10 mouse cellular contexts compared by ENCODE assay signal in the genomic region with DNA sequence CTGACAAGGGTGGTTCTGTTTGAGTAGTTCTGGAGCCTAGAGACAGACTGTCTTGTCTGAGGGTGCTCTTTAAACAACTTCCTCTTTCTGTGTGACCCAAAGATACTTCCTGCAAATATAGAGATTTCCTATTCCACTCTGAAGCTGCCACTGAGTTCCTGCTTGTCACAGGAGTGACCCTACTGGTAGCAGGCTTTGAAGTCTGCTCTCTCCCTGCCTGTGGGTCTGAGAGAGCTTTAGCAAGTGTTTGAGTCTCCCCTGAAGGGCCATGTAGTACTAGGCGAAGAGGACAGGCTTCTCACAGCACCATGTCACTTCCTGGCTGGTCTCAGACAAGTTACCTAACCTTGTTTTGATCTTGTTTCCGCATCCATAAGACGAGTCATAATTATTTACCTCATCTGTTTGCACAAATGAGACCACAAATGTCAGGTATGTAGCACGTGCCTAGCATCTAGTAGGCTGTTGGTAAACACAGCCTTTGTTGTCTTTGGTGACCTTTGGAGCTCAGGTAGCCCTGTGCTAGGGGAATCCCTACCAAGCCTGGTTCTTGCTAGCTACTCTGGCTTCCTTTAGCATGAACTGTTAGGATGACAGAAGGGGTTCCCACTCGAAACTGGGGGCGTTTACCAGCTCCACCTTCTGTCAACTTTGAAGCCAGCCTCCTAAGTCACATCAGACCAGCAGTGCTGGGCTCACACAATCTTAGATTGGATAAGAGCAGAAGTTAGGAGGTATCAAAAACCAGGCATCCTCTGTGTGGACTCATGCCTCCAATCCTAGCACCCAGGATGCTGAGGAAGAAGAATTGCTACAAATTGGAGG. TPM values are rescaled to one million over a fixed set of nuclear protein-coding genes. Genes with fewer than 3 reads are reported as not detected.
DNase-seq lines count a peak whose midpoint lies in the region; ATAC-seq and TF ChIP-seq lines count a peak whose summit lies in the region.
"Had no signal": no experiment of that assay in that cellular context is flagged by ENCODE, and none has a peak within 500 bp of the region (broad histone marks: within the 10 kb centered on the region; RNA-seq: fewer than 3 reads in every experiment).

No protein-coding gene starts in this region.

- no peak for TF ChIP-seq EP300 in stomach, postnatal 0 days (optimal IDR thresholded peaks at IDR 0.05)

- peaks cover 48% of the 10 kb centered on the region for H3K4me1 ChIP-seq in lung, embryonic 15.5 days
- peaks cover 3% of the 10 kb centered on the region for H3K4me1 ChIP-seq in bone marrow, adult 2 months (ENCODE audit: control insufficient read depth, insufficient read depth, low read length)
- peaks cover 4% of the 10 kb centered on the region for H3K4me1 ChIP-seq in liver, embryonic 16.5 days (ENCODE audit: control insufficient read depth, low read depth, low read length)
- H3K4me1 ChIP-seq in stomach, postnatal 0 days (replicated peaks; ENCODE audit: control insufficient read depth, insufficient read depth) = no peaks in the 10 kb centered on the region
- H3K4me1 ChIP-seq in hindbrain, embryonic 10.5 days (replicated peaks) = no peaks in the 10 kb centered on the region
- H3K4me1 ChIP-seq: midbrain, embryonic 12.5 days had no signal

- H3K36me3 ChIP-seq in lung, embryonic 15.5 days = peaks cover 47% of the 10 kb centered on the region
- H3K36me3 ChIP-seq in liver, embryonic 16.5 days (ENCODE audit: control insufficient read depth, insufficient read depth) = no peaks in the 10 kb centered on the region
- peaks cover 3% of the 10 kb centered on the region; the same call in 1 of the 2 replicates for H3K36me3 ChIP-seq in stomach, postnatal 0 days (ENCODE audit: control insufficient read depth, insufficient read depth, low read length)
- H3K36me3 ChIP-seq in hindbrain, embryonic 10.5 days = peaks cover 95% of the 10 kb centered on the region

- H3K9me3 ChIP-seq in lung, embryonic 15.5 days = no peaks in the 10 kb centered on the region
- no peaks in the 10 kb centered on the region for H3K9me3 ChIP-seq in liver, embryonic 16.5 days (replicated peaks; ENCODE audit: control insufficient read depth, low read length)
- no peaks in the 10 kb centered on the region for H3K9me3 ChIP-seq in stomach, postnatal 0 days (ENCODE audit: control insufficient read depth, low read length)
- H3K9me3 ChIP-seq in hindbrain, embryonic 10.5 days = no peaks in the 10 kb centered on the region
- H3K9me3 ChIP-seq: midbrain, embryonic 12.5 days had no signal

- H3K4me2 ChIP-seq in lung, embryonic 15.5 days = no peak overlapping the region
- no peak overlapping the region for H3K4me2 ChIP-seq in liver, embryonic 16.5 days (ENCODE audit: low read depth, low read length)
- H3K4me2 ChIP-seq in stomach, postnatal 0 days (replicated peaks; ENCODE audit: low read depth) = no peak overlapping the region
- H3K4me2 ChIP-seq: midbrain, embryonic 12.5 days had no signal

- TF ChIP-seq CTCF in bone marrow, adult 2 months (IDR thresholded peaks at IDR 0.05; ENCODE audit: control insufficient read depth, insufficient read depth, low read length) = no peak
- no peak for TF ChIP-seq CTCF in stomach, postnatal 0 days (IDR thresholded peaks at IDR 0.05; ENCODE audit: low read depth)

- no peak overlapping the region for H3K4me3 ChIP-seq in lung, embryonic 15.5 days
- no peak overlapping the region for H3K4me3 ChIP-seq in bone marrow, adult 2 months (replicated peaks; ENCODE audit: control insufficient read depth, low read depth, low read length)
- H3K4me3 ChIP-seq in liver, embryonic 16.5 days (ENCODE audit: low read depth, low read length) = no peak overlapping the region
- H3K4me3 ChIP-seq in stomach, postnatal 0 days (ENCODE audit: low read depth, low read length) = no peak overlapping the region
- H3K4me3 ChIP-seq in hindbrain, embryonic 10.5 days = no peak overlapping the region
- H3K4me3 ChIP-seq: midbrain, embryonic 12.5 days had no signal

- peak overlapping the region; percentile 49 for H3K27ac ChIP-seq in lung, embryonic 15.5 days
- H3K27ac ChIP-seq in bone marrow, adult 2 months (ENCODE audit: control insufficient read depth, insufficient read depth, low read depth, low read length, poor library complexity) = peak overlapping the region; percentile 96
- H3K27ac ChIP-seq in liver, embryonic 16.5 days (ENCODE audit: low read length) = peak overlapping the region; percentile 35
- peak overlapping the region; percentile 66 for H3K27ac ChIP-seq in stomach, postnatal 0 days (replicated peaks)
- H3K27ac ChIP-seq in hindbrain, embryonic 10.5 days = no peak overlapping the region
- H3K27ac ChIP-seq: midbrain, embryonic 12.5 days had no signal

- DNase-seq in lung, adult 18-20 months = no peak
- no peak for DNase-seq in stomach, postnatal 0 days (ENCODE audit: low spot score)
- no peak for DNase-seq in hindbrain, embryonic 10.5 days (ENCODE audit: low spot score)
- no peak for DNase-seq in embryo, embryonic 10.5 days (ENCODE audit: low spot score)
- DNase-seq: cerebellum, adult 18-20 months; thymus, postnatal 36 days had no signal

- H3K27me3 ChIP-seq in lung, embryonic 15.5 days = no peaks in the 10 kb centered on the region
- no peaks in the 10 kb centered on the region for H3K27me3 ChIP-seq in liver, embryonic 16.5 days (ENCODE audit: control insufficient read depth, insufficient read depth, low read depth, low read length)
- no peaks in the 10 kb centered on the region for H3K27me3 ChIP-seq in stomach, postnatal 0 days (ENCODE audit: control insufficient read depth, insufficient read depth, low read length)
- H3K27me3 ChIP-seq in hindbrain, embryonic 10.5 days (ENCODE audit: insufficient read depth, poor library complexity, severe bottlenecking) = peaks cover 1% of the 10 kb centered on the region; the same call in 1 of the 2 replicates

- 55% methylated on average over 6 of the region's 6 CpGs for WGBS in lung, embryonic 15.5 days
- 20% methylated on average over 6 of the region's 6 CpGs for whole genome bisulfite sequencing in bone marrow, adult 2 months
- 40% methylated on average over 6 of the region's 6 CpGs for WGBS in liver, embryonic 16.5 days (ENCODE audit: insufficient replicate concordance)
- 53% methylated on average over 6 of the region's 6 CpGs for WGBS in stomach, postnatal 0 days
- WGBS in hindbrain, embryonic 10.5 days = 84% methylated on average over 6 of the region's 6 CpGs

- no peak for TF ChIP-seq POLR2A in bone marrow, adult 2 months (IDR thresholded peaks at IDR 0.05; ENCODE audit: borderline replicate concordance, control insufficient read depth, low read depth, low read length)

- ATAC-seq in lung, embryonic 15.5 days (ENCODE audit: borderline replicate concordance, extremely low read depth, low FRiP score, low TSS enrichment) = no peak
- ATAC-seq in liver, embryonic 16.5 days (ENCODE audit: low read depth) = peak; percentile 27; the same call in 1 of the 2 replicates
- peak; percentile 35 for ATAC-seq in stomach, postnatal 0 days (ENCODE audit: low FRiP score, low TSS enrichment)

- H3K9ac ChIP-seq in lung, embryonic 15.5 days = no peak overlapping the region
- H3K9ac ChIP-seq in liver, embryonic 16.5 days (ENCODE audit: low read depth, low read length) = no peak overlapping the region
- H3K9ac ChIP-seq in stomach, postnatal 0 days (ENCODE audit: low read length) = no peak overlapping the region
- H3K9ac ChIP-seq: midbrain, embryonic 12.5 days had no signal

RNA-seq across cellular contexts. Expression of a gene that starts 7.2 kb away (rescaled TPM):
- 80.0 and 84.5 TPM in 2 replicates for polyA plus RNA-seq in lung, embryonic 15.5 days (2015; fragmentation: Nextera tagmentation; extraction: Ambion mirVana)
- polyA plus RNA-seq in bone marrow, adult 2 months (2011; ENCODE audit: insufficient read depth, insufficient read length, low replicate concordance, missing spikeins) = 1.8 TPM in 1 of 2 replicates, not detected in the other
- polyA plus RNA-seq in liver, embryonic 16.5 days (2015; fragmentation: Nextera tagmentation; extraction: Ambion mirVana) = 14.8 and 18.5 TPM in 2 replicates
- polyA plus RNA-seq in stomach, postnatal 0 days (2015; fragmentation: Nextera tagmentation; extraction: Ambion mirVana) = 77.4 and 85.3 TPM in 2 replicates
- 5.3 and 9.7 TPM in 2 replicates for polyA plus RNA-seq in hindbrain, embryonic 10.5 days (2016; fragmentation: Nextera tagmentation; extraction: Ambion mirVana)

RNA-seq across cellular contexts. Expression of a gene that starts 10.3 kb away (rescaled TPM):
- polyA plus RNA-seq in lung, embryonic 15.5 days (2015; fragmentation: Nextera tagmentation; extraction: Ambion mirVana) = 39.5 and 44.3 TPM in 2 replicates
- polyA plus RNA-seq in bone marrow, adult 2 months (2011; ENCODE audit: insufficient read depth, insufficient read length, low replicate concordance, missing spikeins) = 14.5 and 15.7 TPM in 2 replicates
- polyA plus RNA-seq in liver, embryonic 16.5 days (2015; fragmentation: Nextera tagmentation; extraction: Ambion mirVana) = 12.9 and 13.3 TPM in 2 replicates
- 15.1 and 16.6 TPM in 2 replicates for polyA plus RNA-seq in stomach, postnatal 0 days (2015; fragmentation: Nextera tagmentation; extraction: Ambion mirVana)
- polyA plus RNA-seq in hindbrain, embryonic 10.5 days (2016; fragmentation: Nextera tagmentation; extraction: Ambion mirVana) = 50.4 TPM in 2 replicates

RNA-seq across cellular contexts. Expression of a gene that starts 18.8 kb away (rescaled TPM):
- polyA plus RNA-seq in lung, embryonic 15.5 days (2015; fragmentation: Nextera tagmentation; extraction: Ambion mirVana) = 134 and 142 TPM in 2 replicates
- 42.4 and 66.8 TPM in 2 replicates for polyA plus RNA-seq in bone marrow, adult 2 months (2011; ENCODE audit: insufficient read depth, insufficient read length, low replicate concordance, missing spikeins)
- polyA plus RNA-seq in liver, embryonic 16.5 days (2015; fragmentation: Nextera tagmentation; extraction: Ambion mirVana) = 45.9 and 51.1 TPM in 2 replicates
- 102 and 106 TPM in 2 replicates for polyA plus RNA-seq in stomach, postnatal 0 days (2015; fragmentation: Nextera tagmentation; extraction: Ambion mirVana)
- 115 and 123 TPM in 2 replicates for polyA plus RNA-seq in hindbrain, embryonic 10.5 days (2016; fragmentation: Nextera tagmentation; extraction: Ambion mirVana)

RNA-seq across cellular contexts. Expression of a gene that starts 23.9 kb away (rescaled TPM):
- polyA plus RNA-seq in lung, embryonic 15.5 days (2015; fragmentation: Nextera tagmentation; extraction: Ambion mirVana) = 11.8 and 13.1 TPM in 2 replicates
- 1.3 and 4.3 TPM in 2 replicates for polyA plus RNA-seq in bone marrow, adult 2 months (2011; ENCODE audit: insufficient read depth, insufficient read length, low replicate concordance, missing spikeins)
- 2.9 and 3.0 TPM in 2 replicates for polyA plus RNA-seq in liver, embryonic 16.5 days (2015; fragmentation: Nextera tagmentation; extraction: Ambion mirVana)
- polyA plus RNA-seq in stomach, postnatal 0 days (2015; fragmentation: Nextera tagmentation; extraction: Ambion mirVana) = 9.1 and 9.7 TPM in 2 replicates
- 10.4 and 11.6 TPM in 2 replicates for polyA plus RNA-seq in hindbrain, embryonic 10.5 days (2016; fragmentation: Nextera tagmentation; extraction: Ambion mirVana)

RNA-seq across cellular contexts. Expression of a gene that starts 27.2 kb away (rescaled TPM):
- 150 and 156 TPM in 2 replicates for polyA plus RNA-seq in lung, embryonic 15.5 days (2015; fragmentation: Nextera tagmentation; extraction: Ambion mirVana)
- 15.1 and 22.3 TPM in 2 replicates for polyA plus RNA-seq in bone marrow, adult 2 months (2011; ENCODE audit: insufficient read depth, insufficient read length, low replicate concordance, missing spikeins)
- 140 and 149 TPM in 2 replicates for polyA plus RNA-seq in liver, embryonic 16.5 days (2015; fragmentation: Nextera tagmentation; extraction: Ambion mirVana)
- 123 and 130 TPM in 2 replicates for polyA plus RNA-seq in stomach, postnatal 0 days (2015; fragmentation: Nextera tagmentation; extraction: Ambion mirVana)
- 49.7 and 54.7 TPM in 2 replicates for polyA plus RNA-seq in hindbrain, embryonic 10.5 days (2016; fragmentation: Nextera tagmentation; extraction: Ambion mirVana)
